Mouse (Mus musculus) neural tube, embryonic 12.5 days (tissue): Measurements from ENCODE around the gene Comp. TPM values are rescaled to one million over a fixed set of nuclear protein-coding genes. Genes with fewer than 3 reads are reported as not detected.

Source experiments
- ATAC-seq: fragments of 200-750 bp; cut with Nextera tagmentation; 2 replicates; pipeline ENCODE4 v1.8.0; 2017; ENCODE audit warnings: low read depth, mild to moderate bottlenecking, moderate TSS enrichment, moderate library complexity; ENCODE audit not compliant: low FRiP score
- H3K27ac ChIP-seq: fragments of 300-500 bp; sonication (generic); 2 replicates; pipeline ENCODE4 v1.5.1; 2016
- H3K27me3 ChIP-seq: fragments of 300-500 bp; sonication (generic); replicated peaks from 2 replicates; pipeline ENCODE4 v1.6.1; 2016; ENCODE audit warnings: mild to moderate bottlenecking
- H3K36me3 ChIP-seq: fragments of 300-500 bp; sonication (generic); 2 replicates; pipeline ENCODE4 v1.6.1; 2016; ENCODE audit warnings: mild to moderate bottlenecking
- H3K4me1 ChIP-seq: fragments of 300-500 bp; sonication (generic); 2 replicates; pipeline ENCODE4 v1.6.1; 2016
- H3K4me2 ChIP-seq: fragments of 300-500 bp; sonication (generic); replicated peaks from 2 replicates; pipeline ENCODE4 v1.6.1; 2016; ENCODE audit warnings: mild to moderate bottlenecking
- H3K4me3 ChIP-seq: fragments of 300-500 bp; sonication (generic); 2 replicates; pipeline ENCODE4 v1.5.1; 2016
- H3K9ac ChIP-seq: fragments of 300-500 bp; sonication (generic); 2 replicates; pipeline ENCODE4 v1.6.1; 2016; ENCODE audit warnings: mild to moderate bottlenecking
- H3K9me3 ChIP-seq: fragments of 300-500 bp; sonication (generic); 2 replicates; pipeline ENCODE4 v1.6.1; 2016; ENCODE audit warnings: mild to moderate bottlenecking
- WGBS: fragments of 180-500 bp; shearing (Covaris S2); methylation state at CpG from one replicate; pipeline ENCODE4 v1.1.7; 2016; 5-methylcytosine and 5-hydroxymethylcytosine counted together
- polyA plus RNA-seq: library from polyadenylated mRNA; unstranded; fragments of >200 nt; fragmentation: Nextera tagmentation; extraction: Ambion mirVana; gene quantifications from 2 replicates; pipeline ENCODE4 v1.2.1, GENCODE M21; 2016

Gene Comp
- 0.42 and 0.68 TPM in 2 replicates for polyA plus RNA-seq

DNA sequence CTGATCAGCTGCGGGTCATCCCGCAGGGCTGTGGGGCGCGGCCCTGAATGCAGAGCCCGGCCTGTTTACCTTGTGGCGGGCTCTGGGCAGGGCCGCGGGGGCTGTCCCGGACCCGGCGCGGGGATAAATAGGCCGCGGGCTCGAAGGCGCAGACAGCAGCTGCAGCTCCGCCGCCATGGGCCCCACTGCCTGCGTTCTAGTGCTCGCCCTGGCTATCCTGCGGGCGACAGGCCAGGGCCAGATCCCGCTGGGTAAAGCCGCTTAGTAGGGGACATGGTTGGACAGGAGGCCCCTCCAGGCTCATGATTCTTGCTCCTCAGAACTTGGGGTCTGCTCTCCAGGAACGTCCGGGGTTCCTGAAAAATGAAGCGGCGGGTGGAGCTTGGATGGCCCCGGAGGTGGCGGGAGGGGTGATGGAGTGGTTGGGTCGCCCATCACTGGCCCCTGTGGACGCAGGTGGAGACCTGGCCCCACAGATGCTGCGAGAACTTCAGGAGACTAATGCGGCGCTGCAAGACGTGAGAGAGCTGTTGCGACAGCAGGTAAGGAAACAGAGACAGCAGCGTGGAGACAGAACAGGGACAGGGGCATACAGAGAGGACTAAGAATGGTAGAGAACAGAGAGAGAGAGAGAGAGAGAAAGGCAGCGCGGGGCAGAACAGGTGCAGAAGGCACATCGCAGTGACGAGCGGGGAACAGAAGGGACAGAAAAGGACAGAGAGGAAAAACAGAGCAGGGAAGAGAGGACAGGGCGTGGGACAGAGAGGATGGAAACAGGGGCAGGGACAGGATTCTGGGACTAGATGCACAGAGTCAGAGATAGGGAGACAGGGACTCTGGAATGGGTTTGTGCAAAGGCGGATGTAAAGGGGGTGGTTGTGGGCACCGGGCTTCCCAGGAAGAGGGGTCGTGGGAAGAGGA lies at the start of gene Comp:
Gene Comp, plus strand, starts transcription at position 162 of the 921 bp plus-strand sequence.
- peak within 1 kb of the TSS; percentile 59 for H3K4me2 ChIP-seq
- peak within 1 kb of the TSS; percentile 31 for H3K4me3 ChIP-seq
- H3K27me3 ChIP-seq: peaks cover 77% of the 10 kb centered on the region
- no peak for ATAC-seq
- no peaks in the 10 kb centered on the region for H3K36me3 ChIP-seq
- H3K9ac ChIP-seq: 0 out of 2 replicates have a peak within 1 kb of the TSS, but pooled peaks have one; percentile 13
- 3% methylated on average over 47 of the region's 47 CpGs for WGBS
- H3K9me3 ChIP-seq: no peaks in the 10 kb centered on the region
- no peak within 1 kb of the TSS for H3K27ac ChIP-seq
- peaks cover 24% of the 10 kb centered on the region for H3K4me1 ChIP-seq

DNA sequence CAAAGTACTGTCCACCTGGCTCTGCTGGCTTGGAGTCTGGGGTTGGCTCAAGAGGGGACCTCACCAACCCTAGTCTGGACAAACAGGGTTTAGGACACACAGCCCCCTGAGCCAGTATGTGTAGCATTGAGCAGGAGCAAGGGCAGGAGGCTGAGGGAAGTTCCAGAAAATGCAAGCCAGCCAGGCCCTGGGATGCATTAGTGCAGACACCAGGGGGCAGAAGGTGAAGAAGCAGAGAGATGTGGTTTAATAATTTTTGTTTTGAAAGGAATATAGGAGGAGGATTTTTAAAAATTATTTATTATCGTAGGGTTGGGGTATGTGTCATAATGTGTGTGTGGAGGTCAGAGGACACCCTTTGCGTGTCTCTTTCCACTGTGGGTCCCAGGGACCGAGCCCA lies 49.6 kb upstream of the Comp start:
- no peaks in the 10 kb centered on the region for H3K4me1 ChIP-seq
- no peak overlapping the region for H3K4me2 ChIP-seq
- H3K36me3 ChIP-seq: peaks cover 35% of the 10 kb centered on the region; the same call in 1 of the 2 replicates
- H3K9ac ChIP-seq: no peak overlapping the region
- ATAC-seq: no peak
- H3K4me3 ChIP-seq: no peak overlapping the region
- 95% methylated on average over 3 of the region's 3 CpGs for WGBS
- no peaks in the 10 kb centered on the region for H3K27me3 ChIP-seq
- no peak overlapping the region for H3K27ac ChIP-seq
- no peaks in the 10 kb centered on the region for H3K9me3 ChIP-seq

DNA sequence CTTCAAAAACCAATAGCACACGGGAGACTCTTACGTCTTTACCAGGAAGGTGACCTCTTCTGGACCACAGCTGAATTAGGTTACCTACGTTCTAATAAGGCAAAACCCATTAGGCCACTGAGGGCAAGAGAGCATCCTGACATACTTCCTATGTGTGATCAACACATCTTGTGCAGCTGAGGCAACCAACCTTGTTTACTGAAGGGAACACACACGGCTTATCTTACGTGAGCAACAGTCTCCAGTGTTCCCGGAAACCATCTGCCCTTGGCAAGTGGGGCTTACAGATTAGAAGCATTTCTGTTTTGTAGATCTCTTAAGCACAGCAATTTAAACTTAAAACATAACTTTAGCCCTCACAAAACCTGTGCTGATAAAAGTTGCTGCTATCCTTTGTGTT lies 45.8 kb upstream of the Comp start:
- no peak overlapping the region for H3K4me2 ChIP-seq
- WGBS: 95% methylated on average over 6 of the region's 6 CpGs
- H3K9me3 ChIP-seq: no peaks in the 10 kb centered on the region
- ATAC-seq: no peak
- H3K27ac ChIP-seq: no peak overlapping the region
- H3K4me3 ChIP-seq: no peak overlapping the region
- H3K4me1 ChIP-seq: peaks cover 26% of the 10 kb centered on the region
- H3K9ac ChIP-seq: no peak overlapping the region
- peaks cover 19% of the 10 kb centered on the region for H3K27me3 ChIP-seq
- peaks cover 45% of the 10 kb centered on the region for H3K36me3 ChIP-seq

DNA sequence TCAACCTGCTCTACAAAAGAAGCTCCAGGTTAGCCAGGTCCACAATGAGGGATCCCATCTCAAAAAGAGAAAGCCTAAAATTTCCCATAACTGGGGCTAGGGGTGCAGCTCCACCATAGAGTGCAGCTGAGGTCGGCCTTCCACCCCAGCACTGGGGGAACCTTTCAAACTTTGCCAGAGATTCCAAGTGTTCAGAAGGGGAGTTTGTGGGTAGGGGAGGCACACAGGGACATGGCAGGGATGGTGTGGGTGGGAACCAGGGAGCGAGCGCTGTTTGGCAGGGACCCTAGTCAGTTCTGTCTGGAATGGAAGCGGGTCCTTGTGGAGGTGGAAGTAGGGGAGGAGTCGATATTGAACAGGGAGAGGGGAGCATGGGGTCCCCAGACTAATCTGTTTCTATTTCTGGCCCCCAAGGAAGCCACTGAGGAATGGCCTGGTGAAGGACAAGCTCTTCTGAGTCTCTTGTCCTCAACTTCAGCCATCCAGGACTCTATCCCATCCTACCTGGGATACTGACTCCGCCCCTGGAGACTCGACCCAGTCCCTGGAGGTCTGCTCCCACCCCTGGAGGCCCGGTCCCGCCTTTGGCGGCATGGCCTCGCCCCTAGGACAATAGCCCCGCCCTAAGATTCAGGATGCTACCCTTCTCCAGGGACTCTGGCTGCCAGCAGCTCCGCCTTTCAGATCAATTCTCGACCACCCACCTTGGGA lies 44.1 kb upstream of the Comp start, which contains the start of gene Gdf1:
Gene Gdf1, plus strand, starts transcription at position 694 of the 711 bp plus-strand sequence.
- H3K27ac ChIP-seq: 0 out of 2 replicates have a peak within 1 kb of the TSS, but pooled peaks have one; percentile 32
- ATAC-seq: no peak
- peak within 1 kb of the TSS; percentile 53 for H3K4me2 ChIP-seq
- peaks cover 50% of the 10 kb centered on the region for H3K36me3 ChIP-seq
- H3K27me3 ChIP-seq: peaks cover 19% of the 10 kb centered on the region
- H3K4me1 ChIP-seq: peaks cover 26% of the 10 kb centered on the region
- 25% methylated on average over 14 of the region's 14 CpGs for WGBS
- no peaks in the 10 kb centered on the region for H3K9me3 ChIP-seq
- H3K4me3 ChIP-seq: peak within 1 kb of the TSS; percentile 8; the same call in 1 of the 2 replicates
- H3K9ac ChIP-seq: peak within 1 kb of the TSS; percentile 44

DNA sequence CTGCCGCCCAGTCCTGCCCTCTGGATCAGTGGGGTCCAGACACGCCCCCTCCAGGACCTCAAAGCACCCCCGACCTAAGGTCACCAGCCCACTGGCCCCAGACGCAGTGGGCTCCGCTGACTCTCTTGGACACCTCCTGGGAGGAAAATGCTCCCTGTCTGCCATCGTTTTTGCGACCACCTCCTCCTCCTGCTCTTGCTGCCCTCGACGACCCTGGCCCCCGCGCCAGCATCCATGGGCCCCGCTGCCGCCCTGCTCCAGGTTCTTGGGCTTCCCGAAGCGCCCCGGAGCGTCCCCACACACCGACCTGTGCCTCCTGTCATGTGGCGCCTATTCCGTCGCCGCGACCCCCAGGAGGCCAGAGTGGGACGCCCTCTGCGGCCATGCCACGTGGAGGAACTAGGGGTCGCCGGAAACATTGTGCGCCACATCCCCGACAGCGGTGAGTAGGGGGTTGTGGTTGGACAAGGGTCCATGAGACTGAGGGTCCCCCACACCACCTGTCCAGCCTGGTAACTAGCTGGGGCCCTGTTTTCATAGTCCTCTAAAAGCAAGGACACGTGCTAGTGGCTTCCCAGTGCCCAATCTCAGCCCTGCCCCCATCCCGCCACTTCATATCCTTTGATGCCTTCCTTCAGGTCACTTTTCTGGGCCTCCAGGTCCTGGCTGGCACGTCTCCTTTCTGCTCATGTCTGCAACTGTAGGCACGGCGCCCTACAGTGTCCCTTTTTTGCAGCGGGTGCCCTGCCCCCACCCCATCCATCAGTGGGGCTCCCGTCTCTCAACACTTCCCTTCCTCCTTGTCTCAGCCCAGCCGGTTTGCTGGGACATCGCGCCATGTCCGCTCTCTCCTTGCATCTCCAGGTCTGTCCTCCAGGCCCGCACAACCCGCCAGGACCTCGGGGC lies 43.3 kb upstream of the Comp start:
- H3K4me2 ChIP-seq: peak overlapping the region; percentile 53
- peak overlapping the region; percentile 44 for H3K9ac ChIP-seq
- ATAC-seq: peak; percentile 22
- peaks cover 26% of the 10 kb centered on the region for H3K4me1 ChIP-seq
- H3K27ac ChIP-seq: 0 out of 2 replicates have a peak overlapping the region, but pooled peaks have one; percentile 32
- WGBS: 4% methylated on average over 45 of the region's 45 CpGs
- no peaks in the 10 kb centered on the region for H3K9me3 ChIP-seq
- peaks cover 54% of the 10 kb centered on the region for H3K36me3 ChIP-seq
- H3K27me3 ChIP-seq: peaks cover 19% of the 10 kb centered on the region
- peak overlapping the region; percentile 8; the same call in 1 of the 2 replicates for H3K4me3 ChIP-seq

DNA sequence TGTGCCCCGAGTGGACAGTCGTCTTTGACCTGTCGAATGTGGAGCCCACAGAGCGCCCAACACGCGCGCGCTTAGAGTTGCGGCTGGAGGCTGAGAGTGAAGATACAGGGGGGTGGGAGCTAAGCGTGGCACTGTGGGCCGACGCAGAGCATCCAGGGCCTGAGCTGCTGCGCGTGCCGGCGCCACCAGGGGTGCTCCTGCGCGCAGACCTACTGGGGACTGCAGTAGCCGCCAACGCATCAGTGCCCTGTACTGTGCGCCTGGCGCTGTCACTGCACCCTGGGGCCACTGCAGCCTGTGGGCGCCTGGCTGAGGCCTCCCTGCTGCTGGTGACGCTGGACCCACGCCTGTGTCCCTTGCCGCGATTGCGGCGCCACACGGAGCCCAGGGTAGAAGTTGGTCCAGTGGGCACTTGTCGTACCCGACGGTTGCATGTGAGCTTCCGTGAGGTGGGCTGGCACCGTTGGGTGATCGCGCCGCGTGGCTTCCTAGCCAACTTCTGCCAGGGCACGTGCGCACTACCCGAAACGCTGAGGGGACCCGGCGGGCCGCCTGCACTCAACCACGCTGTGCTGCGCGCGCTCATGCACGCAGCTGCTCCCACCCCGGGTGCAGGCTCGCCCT lies 42.5 kb upstream of the Comp start:
- Histone ChIP-seq H3K9me3 (no peaks in the 10 kb centered on the region), H3K9ac (peak overlapping the region; percentile 44), H3K4me3 (no peak overlapping the region), H3K27me3 (peaks cover 19% of the 10 kb centered on the region), H3K4me1 (peaks cover 26% of the 10 kb centered on the region), H3K27ac (0 out of 2 replicates have a peak overlapping the region, but pooled peaks have one; percentile 32), H3K36me3 (peaks cover 60% of the 10 kb centered on the region), H3K4me2 (peak overlapping the region; percentile 53)
- ATAC-seq: peak; percentile 83
- WGBS: 28% methylated on average over 53 of the region's 53 CpGs

DNA sequence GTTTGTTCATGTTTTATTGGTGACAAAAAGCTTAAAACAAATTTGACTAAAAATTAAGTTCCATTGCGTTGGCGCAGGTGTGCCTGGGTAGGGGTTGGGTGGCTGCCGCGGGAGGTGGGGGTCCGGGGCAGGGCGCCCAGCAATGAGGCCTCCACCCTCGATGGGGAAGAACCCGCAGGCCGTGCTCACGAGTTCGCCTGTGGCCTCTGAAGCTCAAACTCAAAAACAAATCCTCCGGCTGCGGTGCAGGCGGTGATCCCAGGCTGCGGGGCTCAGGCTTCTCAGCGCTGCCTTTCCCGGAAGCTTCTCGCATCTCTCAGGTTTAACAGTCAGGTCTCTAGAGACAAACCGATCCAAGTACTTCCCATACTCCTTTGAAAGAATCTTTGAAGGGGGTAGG lies 41.8 kb upstream of the Comp start:
- Histone ChIP-seq H3K4me3 (no peak overlapping the region), H3K4me2 (peak overlapping the region; percentile 53; the same call in 1 of the 2 replicates), H3K27ac (no peak overlapping the region), H3K4me1 (peaks cover 26% of the 10 kb centered on the region), H3K27me3 (peaks cover 19% of the 10 kb centered on the region), H3K36me3 (peaks cover 67% of the 10 kb centered on the region), H3K9ac (no peak overlapping the region), H3K9me3 (no peaks in the 10 kb centered on the region)
- no peak for ATAC-seq
- whole genome bisulfite sequencing: 67% methylated on average over 19 of the region's 19 CpGs

DNA sequence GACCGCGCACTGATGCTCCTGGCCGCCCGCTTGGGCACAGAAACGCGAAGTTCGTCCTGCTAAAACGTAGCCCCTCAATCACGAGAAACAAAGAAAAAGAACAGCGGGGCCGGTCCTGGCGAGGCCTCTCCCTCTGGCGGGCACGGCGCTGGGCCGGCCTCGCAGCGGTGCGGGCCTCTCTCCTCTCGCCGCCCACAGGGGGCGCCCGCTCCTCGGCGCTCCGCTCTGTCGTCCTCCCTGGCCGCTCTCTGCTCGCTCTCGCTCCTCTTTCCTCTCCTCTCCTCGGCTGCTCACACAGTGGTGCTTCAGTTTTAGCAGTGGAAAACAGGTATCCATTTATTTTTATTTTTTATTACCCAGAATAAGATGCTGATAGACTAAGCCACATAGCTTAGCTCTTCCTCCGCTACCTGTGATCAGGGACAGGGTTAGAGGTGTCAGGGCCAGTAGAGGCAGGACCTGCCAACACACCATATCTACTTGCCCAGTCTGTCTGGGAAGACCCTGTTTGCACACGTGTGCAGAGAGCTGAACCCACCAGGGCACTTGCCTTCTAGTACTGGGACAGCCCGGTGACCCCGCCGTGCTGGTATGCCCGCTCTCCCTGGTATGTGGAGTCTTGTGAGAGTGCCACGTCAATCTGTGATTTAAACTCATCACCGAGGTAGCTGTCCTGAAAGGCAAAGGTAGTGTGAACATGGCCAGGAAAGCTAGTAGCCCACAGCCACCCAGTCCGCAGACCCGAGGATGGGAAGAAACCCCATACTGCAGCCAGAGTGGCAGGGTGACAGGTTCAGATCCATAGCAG lies 41.1 kb upstream of the Comp start:
- no peak overlapping the region for H3K27ac ChIP-seq
- H3K36me3 ChIP-seq: peaks cover 72% of the 10 kb centered on the region
- 22% methylated on average over 41 of the region's 41 CpGs for WGBS
- H3K4me3 ChIP-seq: no peak overlapping the region
- H3K4me1 ChIP-seq: peaks cover 26% of the 10 kb centered on the region
- 0 out of 2 replicates have a peak overlapping the region, but pooled peaks have one; percentile 33 for H3K9ac ChIP-seq
- ATAC-seq: peak; percentile 64
- peak overlapping the region; percentile 32; the same call in 1 of the 2 replicates for H3K4me2 ChIP-seq
- peaks cover 19% of the 10 kb centered on the region for H3K27me3 ChIP-seq
- no peaks in the 10 kb centered on the region for H3K9me3 ChIP-seq

DNA sequence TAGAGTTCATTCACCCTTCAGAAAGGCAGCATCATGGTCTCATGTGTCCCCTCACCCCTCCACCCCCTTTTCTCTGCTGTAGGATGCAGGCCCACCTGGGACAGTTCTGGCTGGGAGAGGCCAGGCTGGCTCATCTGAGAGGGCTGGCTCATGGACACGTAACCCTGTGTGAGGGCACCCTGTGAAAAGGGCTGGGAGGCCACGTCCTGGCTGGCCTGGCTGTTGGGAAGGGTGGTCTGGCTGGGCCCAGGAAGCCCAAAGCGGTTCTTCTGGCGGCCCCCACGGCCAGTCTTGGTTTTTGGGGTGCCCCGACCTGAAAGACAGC lies 40.5 kb upstream of the Comp start:
- Histone ChIP-seq H3K27me3 (peaks cover 19% of the 10 kb centered on the region), H3K9ac (no peak overlapping the region), H3K36me3 (peaks cover 74% of the 10 kb centered on the region), H3K4me1 (peaks cover 26% of the 10 kb centered on the region), H3K27ac (no peak overlapping the region), H3K4me3 (no peak overlapping the region), H3K9me3 (no peaks in the 10 kb centered on the region), H3K4me2 (no peak overlapping the region)
- 95% methylated on average over 6 of the region's 6 CpGs for WGBS
- no peak for ATAC-seq

DNA sequence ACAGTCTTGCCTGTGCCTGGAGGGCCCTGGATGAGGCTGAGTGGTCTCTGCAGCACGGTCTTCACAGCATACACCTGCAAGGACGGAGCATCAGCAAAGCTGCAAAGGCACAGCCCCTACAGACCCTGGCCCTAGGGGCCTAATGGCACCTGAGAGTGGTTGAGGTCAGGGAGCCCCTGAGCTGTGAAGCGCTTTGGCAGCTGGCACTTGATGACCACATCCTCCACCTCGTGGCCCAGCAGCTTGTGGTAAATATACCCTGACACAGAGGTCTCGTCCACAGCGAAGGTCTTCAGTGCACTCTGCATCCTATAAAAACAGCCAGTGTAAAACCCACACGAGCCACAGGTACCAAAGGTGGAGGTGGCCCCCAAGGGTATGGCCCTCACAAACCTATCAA lies 34.4 kb upstream of the Comp start:
- Histone ChIP-seq H3K4me1 (no peaks in the 10 kb centered on the region; the same call in 1 of the 2 replicates), H3K4me2 (no peak overlapping the region), H3K9ac (no peak overlapping the region), H3K27me3 (no peaks in the 10 kb centered on the region), H3K4me3 (no peak overlapping the region), H3K27ac (no peak overlapping the region), H3K9me3 (no peaks in the 10 kb centered on the region), H3K36me3 (peaks cover 99% of the 10 kb centered on the region)
- WGBS: 97% methylated on average over 7 of the region's 7 CpGs
- no peak for ATAC-seq
